ENCODE assay signal across 8 mouse cellular contexts in the genomic region with DNA sequence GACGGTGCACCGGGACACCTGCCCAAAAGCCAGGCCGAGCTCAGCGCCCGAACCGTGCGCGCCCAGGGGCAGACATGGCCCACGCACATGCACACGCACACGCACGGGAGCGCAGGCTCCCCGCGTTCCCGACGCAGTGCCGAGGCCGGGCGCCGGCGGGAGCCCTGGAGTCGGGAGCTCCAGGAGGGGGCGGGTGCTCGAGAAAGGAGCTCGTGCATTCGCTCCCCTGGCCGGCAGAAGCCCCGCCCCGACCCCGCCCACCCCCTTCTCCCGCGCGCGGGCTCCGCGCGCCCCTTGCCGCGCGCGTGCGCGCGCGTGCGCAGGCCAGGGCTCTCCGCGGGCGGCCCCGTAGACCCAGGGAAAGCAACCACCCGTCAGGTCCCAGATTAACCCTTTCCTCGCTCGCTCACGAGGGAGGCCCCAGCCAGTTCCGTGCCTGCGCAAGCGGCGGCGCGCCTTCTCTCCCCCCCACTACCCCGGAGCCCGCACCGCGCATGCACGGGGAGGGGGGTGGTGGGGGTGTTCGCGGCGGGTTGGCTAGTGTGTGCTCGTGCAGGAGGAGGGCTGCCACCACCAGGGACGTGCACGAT. TPM values are rescaled to one million over a fixed set of nuclear protein-coding genes. Genes with fewer than 3 reads are reported as not detected.
DNase-seq lines count a peak whose midpoint lies in the region; ATAC-seq and TF ChIP-seq lines count a peak whose summit lies in the region.

A gene (plus strand): TSS at position 540 of the 590 bp plus-strand sequence.

- H3K9ac ChIP-seq in heart, embryonic 11.5 days (ENCODE audit: low read depth, low read length): peak within 1 kb of the TSS; percentile 97
- peak within 1 kb of the TSS; percentile 98 for H3K9ac ChIP-seq in kidney, embryonic 16.5 days (replicated peaks; ENCODE audit: low read length)
- H3K9ac ChIP-seq in liver, adult 2 months (ENCODE audit: low read depth, low read length): peak within 1 kb of the TSS; percentile 99

- ATAC-seq in heart, embryonic 11.5 days (replicated peaks; ENCODE audit: insufficient number of reproducible peaks, low FRiP score, low TSS enrichment): peak; percentile 89
- ATAC-seq in kidney, embryonic 16.5 days (ENCODE audit: low FRiP score, low TSS enrichment): peak; percentile 96

- H3K79me3 ChIP-seq in C2C12 (ENCODE audit: low read depth): peaks cover 23% of the 10 kb centered on the region

- WGBS in heart, embryonic 11.5 days (ENCODE audit: insufficient replicate concordance): under 1% methylated on average over 51 of the region's 72 CpGs
- WGBS in kidney, embryonic 16.5 days: under 1% methylated on average over 40 of the region's 72 CpGs
- under 1% methylated on average over 46 of the region's 72 CpGs for WGBS in liver, adult 2 months

- peak within 1 kb of the TSS; percentile 100 for H3K27ac ChIP-seq in heart, embryonic 11.5 days (ENCODE audit: low read depth, low read length)
- H3K27ac ChIP-seq in kidney, embryonic 16.5 days (ENCODE audit: low read length): peak within 1 kb of the TSS; percentile 99
- H3K27ac ChIP-seq in liver, adult 2 months (replicated peaks; ENCODE audit: insufficient read depth, low read depth, low read length): peak within 1 kb of the TSS; percentile 98

- H3K4me2 ChIP-seq in heart, embryonic 11.5 days: peak within 1 kb of the TSS; percentile 90
- peak within 1 kb of the TSS; percentile 68 for H3K4me2 ChIP-seq in kidney, embryonic 16.5 days (replicated peaks; ENCODE audit: low read depth, low read length)
- H3K4me2 ChIP-seq in myocyte (ENCODE audit: low read depth): peak within 1 kb of the TSS; percentile 74

- H3K27me3 ChIP-seq in C2C12 (ENCODE audit: control insufficient read depth, insufficient read depth, insufficient read length) (no peaks in the 10 kb centered on the region), myocyte (ENCODE audit: control insufficient read depth, insufficient read depth, insufficient read length) (no peaks in the 10 kb centered on the region)
- no peaks in the 10 kb centered on the region for H3K27me3 ChIP-seq in erythroblast, embryonic 14.5 days (ENCODE audit: control insufficient read depth)
- no peaks in the 10 kb centered on the region for H3K27me3 ChIP-seq in heart, embryonic 11.5 days (ENCODE audit: control insufficient read depth, insufficient read depth, low read length)
- no peaks in the 10 kb centered on the region for H3K27me3 ChIP-seq in kidney, embryonic 16.5 days (ENCODE audit: insufficient read depth, low read length)
- H3K27me3 ChIP-seq in liver, adult 2 months (ENCODE audit: control insufficient read depth, insufficient read depth, low read length): no peaks in the 10 kb centered on the region
- no peaks in the 10 kb centered on the region for H3K27me3 ChIP-seq in splenic B cell, adult 2 months (ENCODE audit: control insufficient read depth, insufficient read depth, low read length, poor library complexity, severe bottlenecking)

- peak; percentile 99 for DNase-seq in brain, embryonic 14.5 days (ENCODE audit: low read depth)
- DNase-seq in liver, adult 2 months (ENCODE audit: extremely low read depth, low read depth, low spot score): peak; percentile 84
- peak; percentile 96 for DNase-seq in splenic B cell, adult 2 months (ENCODE audit: low read depth, low spot score)

- peak; percentile 87 for TF ChIP-seq POLR2A in brain, embryonic 14.5 days (IDR thresholded peaks at IDR 0.05; ENCODE audit: borderline replicate concordance, extremely low read depth, insufficient read depth, insufficient read length, poor library complexity, severe bottlenecking)
- TF ChIP-seq POLR2A in liver, adult 2 months (IDR thresholded peaks at IDR 0.05; ENCODE audit: extremely low read depth, insufficient read depth, low read length): 0 out of 2 replicates have a peak, but pooled peaks have one; percentile 9
- TF ChIP-seq POLR2A in myocyte (IDR thresholded peaks at IDR 0.05; ENCODE audit: insufficient read length, low read depth): peak; percentile 57

- peak within 1 kb of the TSS; percentile 86 for H3ac ChIP-seq in C2C12 (ENCODE audit: control insufficient read depth, insufficient read length, low read depth)
- H3ac ChIP-seq in myocyte (ENCODE audit: control insufficient read depth, insufficient read length): peak within 1 kb of the TSS; percentile 99

- H3K4me3 ChIP-seq in C2C12 (ENCODE audit: insufficient read depth, poor library complexity, severe bottlenecking): peak within 1 kb of the TSS; percentile 69
- H3K4me3 ChIP-seq in erythroblast, embryonic 14.5 days (replicated peaks): peak within 1 kb of the TSS; percentile 85
- peak within 1 kb of the TSS; percentile 87 for H3K4me3 ChIP-seq in heart, embryonic 11.5 days (ENCODE audit: low read depth, low read length)
- H3K4me3 ChIP-seq in kidney, embryonic 16.5 days (ENCODE audit: low read length): peak within 1 kb of the TSS; percentile 86
- H3K4me3 ChIP-seq in liver, adult 2 months (ENCODE audit: insufficient read depth, low read depth, low read length): peak within 1 kb of the TSS; percentile 96
- H3K4me3 ChIP-seq in myocyte: peak within 1 kb of the TSS; percentile 55

- peaks cover 32% of the 10 kb centered on the region for H3K4me1 ChIP-seq in erythroblast, embryonic 14.5 days (ENCODE audit: control insufficient read depth)
- H3K4me1 ChIP-seq in heart, embryonic 11.5 days (ENCODE audit: control insufficient read depth, insufficient read depth, low read length): peaks cover 10% of the 10 kb centered on the region
- H3K4me1 ChIP-seq in kidney, embryonic 16.5 days (ENCODE audit: insufficient read depth, low read length): peaks cover 11% of the 10 kb centered on the region
- peaks cover 4% of the 10 kb centered on the region; the same call in 1 of the 2 replicates for H3K4me1 ChIP-seq in liver, adult 2 months (ENCODE audit: control insufficient read depth, insufficient read depth, low read length)

- H3K36me3 ChIP-seq in C2C12 (ENCODE audit: control insufficient read depth, insufficient read depth): peaks cover 21% of the 10 kb centered on the region
- peaks cover 27% of the 10 kb centered on the region for H3K36me3 ChIP-seq in erythroblast, embryonic 14.5 days (ENCODE audit: control insufficient read depth)
- H3K36me3 ChIP-seq in heart, embryonic 11.5 days (ENCODE audit: control insufficient read depth, insufficient read depth, low read length): peaks cover 4% of the 10 kb centered on the region; the same call in 1 of the 2 replicates
- peaks cover 13% of the 10 kb centered on the region for H3K36me3 ChIP-seq in kidney, embryonic 16.5 days (ENCODE audit: insufficient read depth, low read length)
- H3K36me3 ChIP-seq in liver, adult 2 months (ENCODE audit: control insufficient read depth, insufficient read depth, low read length): peaks cover 11% of the 10 kb centered on the region; the same call in 1 of the 2 replicates
- peaks cover 7% of the 10 kb centered on the region for H3K36me3 ChIP-seq in myocyte (ENCODE audit: control insufficient read depth, insufficient read depth)
- 0 out of 2 replicates have a peak, but pooled peaks cover 2% of the 10 kb centered on the region for H3K36me3 ChIP-seq in splenic B cell, adult 2 months (ENCODE audit: control insufficient read depth, insufficient read depth, low read length, poor library complexity, severe bottlenecking)

- no peaks in the 10 kb centered on the region for H3K9me3 ChIP-seq in erythroblast, embryonic 14.5 days (ENCODE audit: control insufficient read depth, low read length)
- no peaks in the 10 kb centered on the region for H3K9me3 ChIP-seq in heart, embryonic 11.5 days (replicated peaks; ENCODE audit: control insufficient read depth, low read length)
- H3K9me3 ChIP-seq in kidney, embryonic 16.5 days (ENCODE audit: low read length): no peaks in the 10 kb centered on the region

- H3K79me2 ChIP-seq in C2C12 (ENCODE audit: control insufficient read depth, insufficient read depth) (peaks cover 31% of the 10 kb centered on the region), myocyte (ENCODE audit: control insufficient read depth, insufficient read depth) (peaks cover 15% of the 10 kb centered on the region)
- H3K79me2 ChIP-seq in liver, adult 2 months (ENCODE audit: control insufficient read depth, insufficient read depth, low read length): no peaks in the 10 kb centered on the region; the same call in 1 of the 2 replicates

- no peak for TF ChIP-seq CTCF in C2C12 (IDR thresholded peaks at IDR 0.05; ENCODE audit: control insufficient read depth, insufficient read depth, insufficient read length)
- no peak for TF ChIP-seq CTCF in brain, embryonic 14.5 days (IDR thresholded peaks at IDR 0.05; ENCODE audit: borderline replicate concordance, extremely low read depth, insufficient read depth, insufficient read length)
- TF ChIP-seq CTCF in liver, adult 2 months (IDR thresholded peaks at IDR 0.05; ENCODE audit: low read depth, low read length): peak; percentile 29; the same call in 1 of the 2 replicates

TF ChIP-seq in C2C12, 6 proteins besides CTCF, POLR2A, EP300 and RAD21:
- TF ChIP-seq CEBPB (IDR thresholded peaks at IDR 0.05; ENCODE audit: low read depth) (no peak), MAX (IDR thresholded peaks at IDR 0.05) (peak; percentile 51), MYOG (IDR thresholded peaks at IDR 0.05; ENCODE audit: control insufficient read depth, extremely low read depth, insufficient read length) (no peak), USF1 (IDR thresholded peaks at IDR 0.05; ENCODE audit: low read depth) (no peak), MYOD1 (IDR thresholded peaks at IDR 0.05; ENCODE audit: control insufficient read depth, insufficient read length, low read depth) (no peak)

TF ChIP-seq in myocyte, 11 proteins besides CTCF, POLR2A, EP300 and RAD21 (continues in another document):
- TF ChIP-seq MYOG (IDR thresholded peaks at IDR 0.05; ENCODE audit: control insufficient read depth in 1 of 3, insufficient read depth in 1 of 3, insufficient read length in 2 of 3, low read depth in 2 of 3): peak in 1 of 3 experiments; percentile 6
- TF ChIP-seq USF1 (IDR thresholded peaks at IDR 0.05; ENCODE audit: low read depth): no peak
- TF ChIP-seq SRF (IDR thresholded peaks at IDR 0.05; ENCODE audit: control insufficient read depth, insufficient read length, low read depth): no peak
- TF ChIP-seq TCF12 (IDR thresholded peaks at IDR 0.05; ENCODE audit: insufficient read depth, poor library complexity, severe bottlenecking): no peak
- no peak for TF ChIP-seq CEBPB (IDR thresholded peaks at IDR 0.05; ENCODE audit: insufficient read depth, poor library complexity, severe bottlenecking)
- no peak for TF ChIP-seq MAX (IDR thresholded peaks at IDR 0.05; ENCODE audit: low read depth)
- no peak for TF ChIP-seq TCF3 (IDR thresholded peaks at IDR 0.05; ENCODE audit: insufficient read length, low read depth)

RNA-seq across cellular contexts. Expression of the gene that starts here (rescaled TPM):
- 5.6 TPM for polyA plus RNA-seq in C2C12 (2012; fragmentation: generic; extraction: Trizol)
- 17.5 and 23.1 TPM in 2 replicates for polyA plus RNA-seq in brain, embryonic 14.5 days (2012; rRNA removed)
- 0.23 and 0.25 TPM in 2 replicates for polyA plus RNA-seq in erythroblast, embryonic 14.5 days (2012)
- 12.7 and 14.6 TPM in 2 replicates for polyA plus RNA-seq in heart, embryonic 11.5 days (2014; fragmentation: Nextera tagmentation; extraction: Ambion mirVana)
- polyA plus RNA-seq in kidney, embryonic 16.5 days (2015; fragmentation: Nextera tagmentation; extraction: Ambion mirVana): 24.7 and 24.9 TPM in 2 replicates
- total RNA-seq in liver, adult 2 months (2014; rRNA removed): 6.1 and 6.4 TPM in 2 replicates
- polyA plus RNA-seq in liver, adult 2 months (2012; rRNA removed): 1.9 and 2.7 TPM in 2 replicates
- 3.8 TPM for polyA plus RNA-seq in myocyte (2012; fragmentation: generic; extraction: Trizol)

Comparison
In these comparisons a context has a peak if more than half of its experiments do, and no peak if none do; other contexts are left out.
1. Peak in every context shown above with its lines: DNase-seq, ATAC-seq, H3K4me3 ChIP-seq and H3K27ac ChIP-seq.
2. POLR2A ChIP-seq: peak in every context shown above with its lines; median percentile 87 in brain, embryonic 14.5 days; 57 in myocyte; 9 in liver, adult 2 months.